Mouse (Mus musculus): Measurements from ENCODE around the gene Exosc10. TPM values are rescaled to one million over a fixed set of nuclear protein-coding genes. Genes with fewer than 3 reads are reported as not detected.
A peak's percentile ranks its signal among the peaks of the same experiment; 100 is the strongest.

The Exosc10 gene
- 10 to 100 TPM; 33.7 to 39.3 TPM for total RNA-seq (2021)
- long read RNA-seq, experiment 1, transcript Exosc10-201 (25 exons, 2,790 nt), result major isoform, 23 of 32 reads
- long read RNA-seq, experiment 1, partial matches to known transcripts, result 3 of 32 reads
- long read RNA-seq, experiment 1, other reads (novel, unspliced or antisense), result 3 of 32 reads
- long read RNA-seq, experiment 2, transcript Exosc10-201 (25 exons, 2,790 nt), result major isoform, 8 of 12 reads
- long read RNA-seq, experiment 2, partial matches to known transcripts, result 3 of 12 reads
- long read RNA-seq, experiment 2, other reads (novel, unspliced or antisense), result 1 of 12 reads

GRCm38 (mm10) chr4:148558297-148559000, at the start of gene Exosc10:
Gene Exosc10 (plus strand): TSS chr4:148558429.
- DNase-seq, result peak; percentile 91 to 92

DNA sequence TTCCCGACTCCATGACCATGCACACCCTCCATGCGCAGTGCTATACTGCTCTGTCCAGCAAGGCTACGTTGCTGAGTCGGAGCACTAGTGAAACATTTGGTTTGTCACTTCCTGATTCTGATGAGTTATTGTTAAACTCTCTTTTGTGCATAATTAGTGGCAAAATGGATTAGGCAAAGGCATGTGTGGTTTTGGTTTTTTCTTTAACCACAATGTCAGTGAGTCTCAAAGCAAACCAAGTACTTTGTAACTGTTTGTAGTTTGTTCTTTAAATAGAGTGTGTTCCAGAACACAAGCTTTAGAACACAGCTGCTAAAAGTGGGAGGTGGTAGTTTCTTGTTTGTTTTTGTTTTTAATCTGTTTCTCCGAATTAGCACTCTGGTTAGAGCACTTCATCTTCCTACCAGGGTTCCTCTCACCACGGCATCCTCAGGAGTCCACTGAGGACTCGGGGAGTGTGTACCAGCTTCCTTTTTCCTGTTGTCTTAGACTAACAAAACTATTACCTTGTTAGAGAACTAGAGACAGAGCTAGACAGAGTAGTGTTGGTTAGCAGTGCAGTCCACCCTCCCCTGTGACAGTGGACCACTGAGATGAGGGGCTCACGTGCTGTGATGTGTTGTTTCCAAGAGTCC, 48.7 kb upstream of the Exosc10 start:
- DNase-seq, result no peak

GRCm38 (mm10) chr4:148510691-148511090, 47.5 kb upstream of the Exosc10 start:
- peak; percentile 56 to 78 for DNase-seq

DNA sequence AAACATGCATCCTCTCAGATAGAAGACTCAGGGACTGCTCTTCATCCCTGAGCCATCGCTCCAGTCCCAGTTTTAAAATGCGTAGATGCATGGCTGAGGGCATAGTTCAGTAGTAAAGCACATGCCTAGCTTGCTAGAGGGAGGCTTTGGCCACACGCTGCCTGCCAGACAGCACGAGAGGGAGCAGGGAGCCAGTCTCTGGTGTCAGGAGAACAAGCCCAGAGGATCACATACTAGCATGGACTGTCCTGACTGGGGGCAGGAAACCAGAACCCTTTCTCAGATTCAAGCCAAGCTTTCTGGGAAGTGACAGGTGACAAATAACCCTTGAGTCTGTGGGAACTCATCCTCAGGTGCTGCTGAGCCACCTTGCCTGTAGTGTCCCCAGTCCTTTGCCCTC, 46.9 kb upstream of the Exosc10 start:
- DNase-seq, result no peak

- DNase-seq, result peak; percentile 48 to 60
Measured at GRCm38 (mm10) chr4:148513021-148513559, 45.1 kb upstream of the Exosc10 start.

DNA sequence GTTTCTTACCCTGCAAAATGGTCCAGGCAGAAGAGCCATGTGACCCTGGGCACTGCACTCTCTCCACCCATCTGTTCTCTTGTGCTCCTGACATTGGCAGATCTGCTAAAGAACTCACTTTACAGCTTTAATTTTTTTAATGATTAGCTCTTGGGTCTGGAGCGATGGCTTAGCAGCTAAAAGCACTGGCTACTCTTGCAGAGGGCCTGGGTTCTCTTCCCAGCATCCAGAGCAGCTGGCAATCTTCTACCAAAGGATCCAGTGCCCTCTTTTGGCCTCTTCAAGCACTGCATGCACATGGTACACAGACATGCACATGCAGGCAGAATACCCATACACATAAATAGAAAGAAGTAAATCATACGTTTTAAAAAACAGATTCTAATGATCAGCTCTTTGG, 42.9 kb upstream of the Exosc10 start:
- no peak for DNase-seq

GRCm38 (mm10) chr4:148517809-148518208, 40.4 kb upstream of the Exosc10 start:
- DNase-seq, result no peak

GRCm38 (mm10) chr4:148518235-148518795, 39.9 kb upstream of the Exosc10 start:
- DNase-seq, result no peak

DNA sequence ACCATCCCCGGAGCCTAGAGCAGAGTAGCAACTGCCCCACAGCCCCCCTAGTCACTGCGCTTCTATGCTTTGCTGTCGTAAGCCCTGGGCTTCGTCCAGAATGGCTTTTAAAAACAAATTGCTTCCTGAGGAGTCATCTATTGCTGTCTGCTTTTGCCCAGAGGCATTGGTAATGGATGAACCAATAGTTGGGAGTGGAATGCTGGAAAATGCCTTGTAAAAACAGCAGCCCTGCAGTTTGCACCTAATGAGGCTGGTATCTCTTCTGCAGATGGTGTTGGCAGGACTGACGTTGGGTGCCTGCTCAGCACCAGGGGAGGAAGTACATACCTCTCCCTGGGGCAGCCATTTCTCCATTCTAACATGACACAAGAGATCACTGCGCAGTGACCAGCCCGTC, 34.7 kb upstream of the Exosc10 start:
- DNase-seq, result no peak

GRCm38 (mm10) chr4:148527158-148527910, 30.9 kb upstream of the Exosc10 start:
- DNase-seq, result peak; percentile 42 to 68

DNA sequence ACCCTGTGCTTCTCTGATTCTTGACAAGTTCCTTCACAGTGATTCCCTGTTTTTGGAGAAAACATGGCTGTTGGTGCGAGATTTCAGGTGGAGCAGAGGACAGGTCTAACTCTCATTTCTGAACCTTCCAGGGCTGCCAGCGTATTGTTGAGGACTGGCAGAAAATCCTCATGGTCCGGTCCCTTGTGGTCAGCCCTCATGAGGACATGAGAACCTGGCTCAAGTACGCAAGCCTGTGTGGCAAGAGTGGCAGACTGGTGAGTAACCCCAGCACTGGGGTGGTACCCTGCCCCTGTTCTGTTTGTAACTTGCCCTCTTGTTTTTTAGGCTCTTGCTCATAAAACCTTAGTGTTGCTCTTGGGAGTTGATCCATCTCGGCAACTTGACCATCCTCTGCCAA, 27.9 kb upstream of the Exosc10 start:
- DNase-seq, result no peak

- peak in 1 of 2 experiments; percentile 37 for DNase-seq
Measured at GRCm38 (mm10) chr4:148530778-148531177, 27.5 kb upstream of the Exosc10 start.

DNA sequence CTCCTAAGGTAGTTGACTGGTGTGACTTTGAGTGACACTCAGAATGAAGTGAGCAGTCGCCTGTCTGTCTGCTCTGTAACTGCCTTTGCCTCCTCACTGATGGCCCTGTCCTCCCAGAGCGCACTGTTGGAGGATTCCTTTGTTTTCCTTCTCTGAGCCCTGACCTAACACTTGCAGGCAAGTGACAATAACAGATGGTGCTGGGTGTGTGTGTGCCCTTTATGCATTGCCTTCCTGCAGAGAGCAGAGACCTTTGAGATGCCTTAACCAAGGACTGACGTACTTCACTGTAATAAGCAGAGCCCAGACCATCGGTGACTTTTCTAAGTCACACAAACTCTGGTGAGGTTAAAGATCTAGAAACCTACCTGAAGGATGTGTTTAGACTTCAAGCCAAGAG, 26.9 kb upstream of the Exosc10 start:
- DNase-seq, result no peak

GRCm38 (mm10) chr4:148532516-148532915, 25.7 kb upstream of the Exosc10 start:
- DNase-seq, result no peak

DNA sequence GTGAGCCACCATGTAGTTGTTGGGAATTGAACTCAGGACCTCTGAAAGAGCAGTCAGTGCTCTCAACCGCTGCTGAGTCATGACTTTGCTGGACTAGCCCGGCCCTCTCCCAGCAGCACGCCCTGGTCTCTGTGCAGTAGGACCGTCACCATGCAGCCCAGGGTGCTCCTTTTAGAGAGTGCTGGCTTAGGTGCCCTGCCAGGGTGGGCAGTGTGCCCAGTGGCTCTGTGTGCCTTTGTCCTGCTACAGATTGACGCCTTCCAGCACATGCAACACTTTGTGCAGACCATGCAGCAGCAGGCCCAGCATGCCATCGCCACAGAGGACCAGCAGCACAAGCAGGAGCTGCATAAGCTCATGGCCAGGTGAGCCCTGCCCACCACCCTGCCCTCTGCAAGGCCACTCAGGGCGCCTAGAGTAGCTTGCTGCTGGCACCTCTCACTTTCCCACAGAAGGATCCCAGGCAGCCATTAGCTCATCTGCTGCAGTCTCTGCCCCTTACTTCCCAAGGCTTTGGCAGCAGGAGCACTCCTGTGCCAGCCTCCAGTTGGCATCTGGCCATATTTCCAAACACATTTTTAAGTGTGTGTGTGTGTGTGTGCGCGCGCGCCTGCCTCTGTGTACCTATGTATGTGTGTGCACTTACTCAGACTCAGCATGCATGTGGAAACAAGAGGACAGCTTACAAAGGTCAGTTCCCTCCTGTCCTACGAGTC, 24.5 kb upstream of the Exosc10 start:
- peak; percentile 66 to 70 for DNase-seq

DNA sequence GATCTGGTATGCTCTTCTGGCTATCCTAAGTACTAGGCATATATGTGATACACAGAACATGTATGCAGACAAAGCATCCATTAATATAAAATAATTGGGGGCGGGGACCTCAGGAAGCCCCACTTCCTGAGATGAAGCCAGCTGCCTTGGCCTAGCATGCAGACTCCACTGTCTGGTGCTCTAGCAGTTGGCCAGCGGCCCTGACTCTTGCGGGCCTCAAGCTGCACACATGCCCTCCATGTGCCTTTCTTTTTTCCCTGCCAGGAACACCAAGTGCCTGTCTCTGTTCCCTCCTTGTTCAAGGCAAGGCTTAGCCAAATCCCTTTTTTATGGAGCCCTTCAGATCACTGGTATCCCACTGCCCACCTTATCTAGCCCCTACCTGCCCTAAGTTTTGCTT, 22.4 kb upstream of the Exosc10 start:
- no peak for DNase-seq

DNA sequence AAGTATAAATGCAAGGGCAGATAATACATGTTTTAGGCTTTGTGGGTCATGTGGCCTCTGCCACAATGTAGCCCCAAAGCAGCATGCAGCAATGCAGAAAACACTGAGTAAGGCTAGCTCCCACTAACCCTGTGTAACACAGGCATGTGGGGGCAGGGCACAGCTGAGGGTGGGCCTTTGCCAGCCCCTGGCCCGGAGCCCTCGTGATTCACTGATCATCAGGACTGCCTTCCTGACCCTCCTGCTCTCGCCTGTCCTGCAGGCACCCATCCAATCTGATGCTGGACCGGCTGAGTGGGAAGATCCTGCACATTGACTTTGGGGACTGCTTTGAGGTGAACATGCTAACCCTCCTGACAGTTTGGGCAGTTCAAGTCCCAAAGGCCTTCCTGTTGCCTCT, 9.1 kb upstream of the Exosc10 start:
- DNase-seq, result no peak

DNA sequence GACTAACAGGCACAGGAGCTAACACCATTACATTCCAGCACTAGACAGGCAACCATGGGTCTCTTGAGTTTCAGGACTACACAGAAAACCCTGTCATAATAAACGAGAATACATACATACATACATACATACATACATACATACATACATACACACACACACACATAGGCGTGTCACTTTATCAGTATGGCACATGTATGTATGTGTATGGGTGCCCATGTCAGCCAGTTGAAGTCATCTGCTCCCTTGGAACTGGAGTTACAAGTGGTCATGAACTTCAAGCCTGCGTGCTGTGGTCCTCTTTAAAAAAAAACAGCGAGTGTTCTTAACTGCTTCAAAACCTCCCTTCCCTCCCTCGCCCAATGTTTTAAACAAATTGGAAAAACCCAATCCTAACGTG, 463 bp upstream of the Exosc10 start:
- DNase-seq, result no peak

DNA sequence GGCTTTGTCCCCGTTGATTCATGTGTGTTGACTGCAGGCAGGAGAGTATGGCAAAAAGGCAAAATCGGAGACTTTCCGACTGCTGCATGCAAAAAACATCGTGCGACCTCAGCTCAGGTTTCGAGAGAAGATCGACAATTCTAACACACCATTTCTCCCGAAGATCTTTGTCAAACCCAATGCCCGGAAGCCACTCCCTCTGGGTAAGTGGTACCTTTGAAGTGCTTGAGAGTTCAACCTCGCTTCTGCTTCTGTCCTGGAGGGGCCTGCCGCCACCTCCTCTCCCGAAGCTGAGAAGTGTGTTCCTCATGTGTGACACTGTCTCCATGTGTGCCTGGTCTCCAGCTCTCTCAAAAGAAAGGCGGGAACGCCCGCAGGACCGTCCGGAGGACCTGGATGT, 4.4 kb downstream of the Exosc10 start:
- no peak for DNase-seq

GRCm38 (mm10) chr4:148563595-148563994, 5.4 kb downstream of the Exosc10 start:
- DNase-seq, result no peak

GRCm38 (mm10) chr4:148570138-148570537, 11.9 kb downstream of the Exosc10 start:
- DNase-seq, result no peak
